Mouse (Mus musculus) CH12.LX (cell line): ENCODE data around the gene Milr1.

ENCODE experiments used
- BHLHE40 ChIP-seq: IDR thresholded peaks from 2 replicates; pipeline ENCODE4 v1.6.1; 2011; ENCODE audit warnings: mild to moderate bottlenecking, low read depth, low read length, improper control_type of control experiment
- CTCF ChIP-seq, 2 experiments: IDR thresholded peaks in 1 of 2; conservative IDR thresholded peaks in 1 of 2; 2 replicates each; pipeline ENCODE4 v1.5.1; 2011 to 2012; ENCODE audit warnings: low read depth in 2 of 2, low read length in 2 of 2, improper control_type of control experiment in 1 of 2, inconsistent platforms in 1 of 2, mild to moderate bottlenecking in 1 of 2, moderate library complexity in 1 of 2
- EP300 ChIP-seq: IDR thresholded peaks from 2 replicates; pipeline ENCODE4 v1.6.1; 2011; ENCODE audit warnings: low read length, improper control_type of control experiment
- KAT2A ChIP-seq: IDR thresholded peaks from 2 replicates; pipeline ENCODE4 v1.6.1; 2012; ENCODE audit warnings: low read length, improper control_type of control experiment, inconsistent platforms; ENCODE audit not compliant: insufficient replicate concordance
- MAFK ChIP-seq: IDR thresholded peaks from 2 replicates; pipeline ENCODE4 v1.6.1; 2011; ENCODE audit warnings: low read length, improper control_type of control experiment; ENCODE audit not compliant: insufficient replicate concordance
- MAX ChIP-seq: IDR thresholded peaks from 2 replicates; pipeline ENCODE4 v1.6.1; 2011; ENCODE audit warnings: low read length, improper control_type of control experiment
- MEF2A ChIP-seq: IDR thresholded peaks from 2 replicates; pipeline ENCODE4 v1.6.1; 2014; ENCODE audit warnings: low read depth, mild to moderate bottlenecking, inconsistent platforms, low read length, improper control_type of control experiment, borderline replicate concordance
- MYC ChIP-seq: IDR thresholded peaks from 2 replicates; pipeline ENCODE4 v1.6.1; 2011; ENCODE audit warnings: low read depth, mild to moderate bottlenecking, improper control_type of control experiment, low read length
- POLR2A ChIP-seq: IDR thresholded peaks from 2 replicates; pipeline ENCODE4 v1.6.1; 2011; ENCODE audit warnings: low read depth, mild to moderate bottlenecking, improper control_type of control experiment, low read length
- SIN3A ChIP-seq: IDR thresholded peaks from 2 replicates; pipeline ENCODE4 v1.6.1; 2012; ENCODE audit warnings: low read length, improper control_type of control experiment, inconsistent platforms
- ZMIZ1 ChIP-seq: IDR thresholded peaks from 2 replicates; pipeline ENCODE4 v1.6.1; 2012; ENCODE audit warnings: low read depth, mild to moderate bottlenecking, inconsistent platforms, low read length, improper control_type of control experiment

- TF ChIP-seq MAX (peak; percentile 70; the same call in 1 of the 2 replicates), KAT2A (0 out of 2 replicates have a peak, but pooled peaks have one; percentile 66), SIN3A (peak; percentile 81), POLR2A (peak; percentile 37), MEF2A (peak; percentile 85), MAFK (peak; percentile 78; the same call in 1 of the 2 replicates), BHLHE40 (peak; percentile 81), MYC (peak; percentile 64), CTCF (conservative IDR thresholded peaks at IDR 0.05 in 1 of 2, IDR thresholded peaks at IDR 0.05 in 1 of 2; ENCODE audit: low read depth in 2 of 2, low read length in 2 of 2) (no peak), EP300 (peak; percentile 86), ZMIZ1 (peak; percentile 73; the same call in 1 of the 2 replicates)
Observed at GRCm38 (mm10) chr11:106762139-106762799, 11.2 kb downstream of the Milr1 start.
